Mouse (Mus musculus): Measurements from ENCODE around the gene Abca1.

GRCm38 (mm10) chr4:53030326-53030948 is 129.3 kb downstream of the Abca1 start:
- peak; percentile 5 to 50 (median 18); a peak in 3 of 6 replicates for TF ChIP-seq CTCF (IDR thresholded peaks at IDR 0.05 in 2 of 3, conservative IDR thresholded peaks at IDR 0.05 in 1 of 3; ENCODE audit: control insufficient read depth in 1 of 3, insufficient read depth in 1 of 3, low read depth in 2 of 3, low read length in 3 of 3, poor library complexity in 1 of 3, severe bottlenecking in 1 of 3)
- TF ChIP-seq UBTF (IDR thresholded peaks at IDR 0.05; ENCODE audit: borderline replicate concordance, insufficient read depth, low read depth, low read length): no peak
- TF ChIP-seq POLR2AphosphoS2 (IDR thresholded peaks at IDR 0.05; ENCODE audit: low read length): no peak
- no peak for TF ChIP-seq KAT2A (conservative IDR thresholded peaks at IDR 0.05; ENCODE audit: low read depth, low read length)
- peak; percentile 66 for TF ChIP-seq RAD21 (IDR thresholded peaks at IDR 0.05; ENCODE audit: low read depth, low read length)
- TF ChIP-seq CHD2 (IDR thresholded peaks at IDR 0.05; ENCODE audit: low read length): no peak
- no peak for TF ChIP-seq EP300 (IDR thresholded peaks at IDR 0.05; ENCODE audit: low read depth in 1 of 2, low read length in 2 of 2)

Data from MEL (cell line).